Mouse (Mus musculus): ENCODE measurements at regions not wholly inside any gene's neighbourhood (a gene's known extent, or its start where the extent isn't known, plus 50 kb on each side); places are given as distances from the start of the nearest gene placed in this dataset.

- no peak for TF ChIP-seq POLR2A (IDR thresholded peaks at IDR 0.05; ENCODE audit: insufficient read depth, low read depth, low read length)
- TF ChIP-seq EP300 (IDR thresholded peaks at IDR 0.05; ENCODE audit: insufficient read depth, low read depth, low read length) = no peak
- no peak for TF ChIP-seq CTCF (IDR thresholded peaks at IDR 0.05)
Observed at GRCm38 (mm10) chr2:51279396-51280045, 130.6 kb upstream of the Rnd3 start.

Data from heart, adult 2 months (tissue).